Mouse (Mus musculus): ENCODE measurements around the gene Slc25a44.

DNA sequence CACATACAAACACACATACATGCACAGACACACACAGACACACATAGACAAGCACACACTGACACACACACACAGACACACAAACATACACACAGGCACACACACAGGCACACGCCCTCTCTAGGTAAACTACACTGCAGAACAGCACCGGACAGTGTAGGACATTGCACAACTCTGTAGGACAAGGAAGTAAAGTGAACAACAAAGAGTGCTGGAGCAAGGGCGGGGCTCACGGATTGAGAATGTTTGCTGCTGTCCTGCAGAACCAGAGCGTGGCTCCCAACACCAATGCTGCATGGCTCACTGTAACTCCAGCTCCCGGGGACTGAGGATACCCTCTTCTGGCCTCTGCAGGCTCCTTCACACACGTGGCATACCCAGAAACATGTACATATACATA lies 17.9 kb upstream of the Slc25a44 start:
- no peak for TF ChIP-seq GATA1 (IDR thresholded peaks at IDR 0.05; ENCODE audit: low read length)
- no peak for TF ChIP-seq TAL1 (IDR thresholded peaks at IDR 0.05; ENCODE audit: low read length)
